9 mouse cellular contexts compared by ENCODE assay signal in the genomic region with DNA sequence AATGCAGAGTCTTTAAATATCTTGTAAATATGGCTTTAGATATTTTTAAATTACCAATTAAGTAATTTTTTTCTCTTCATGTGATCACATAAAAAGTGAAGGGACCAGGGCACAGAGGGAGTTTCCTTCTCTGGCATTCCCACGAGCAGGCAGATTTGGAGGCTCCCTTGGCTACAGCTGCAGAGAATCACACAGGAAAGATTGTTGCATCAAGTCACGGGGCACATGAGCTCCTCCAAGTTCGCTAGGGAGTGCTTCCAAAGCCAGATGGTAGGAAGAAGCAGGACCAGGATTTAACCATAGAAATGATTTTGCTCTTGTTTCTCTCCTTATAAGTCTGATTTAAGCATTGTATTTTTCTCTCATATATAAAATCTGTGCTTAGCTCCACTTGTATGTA. TPM values are rescaled to one million over a fixed set of nuclear protein-coding genes. Genes with fewer than 3 reads are reported as not detected.
DNase-seq lines count a peak whose midpoint lies in the region; ATAC-seq and TF ChIP-seq lines count a peak whose summit lies in the region.
"Had no signal": no experiment of that assay in that cellular context is flagged by ENCODE, and none has a peak within 500 bp of the region (broad histone marks: within the 10 kb centered on the region; RNA-seq: fewer than 3 reads in every experiment).

No protein-coding gene starts in this region.

- H3K9me3 ChIP-seq in hindbrain, embryonic 14.5 days (ENCODE audit: control insufficient read depth, low read length) = no peaks in the 10 kb centered on the region

- peak; percentile 21 for DNase-seq in left cerebral cortex, adult 11 months (ENCODE audit: low spot score)
- no peak for DNase-seq in left cerebral cortex, adult 2 months (ENCODE audit: extremely low spot score in 1 of 2, low spot score in 2 of 2)
- DNase-seq in gastrocnemius, postnatal 14 days = peak; percentile 40
- DNase-seq in layer of hippocampus, adult 9-10 months (ENCODE audit: low spot score) = peak; percentile 8
- DNase-seq in right cerebral cortex, postnatal 36 days (ENCODE audit: low spot score in 2 of 2) = peak; percentile 9 to 12
- no peak for DNase-seq in thymus, postnatal 4 days
- DNase-seq in hindbrain, embryonic 14.5 days (ENCODE audit: low spot score) = no peak
- DNase-seq: thymus, postnatal 36 days had no signal

- 72% methylated on average over 3 of the region's 3 CpGs for WGBS in hindbrain, embryonic 14.5 days

- H3K27me3 ChIP-seq in hindbrain, embryonic 14.5 days (ENCODE audit: control insufficient read depth, insufficient read depth, low read length) = no peaks in the 10 kb centered on the region

- no peak overlapping the region for H3K4me2 ChIP-seq in hindbrain, embryonic 14.5 days (replicated peaks)

- H3K9ac ChIP-seq in hindbrain, embryonic 14.5 days = no peak overlapping the region

- ATAC-seq in hindbrain, embryonic 14.5 days (ENCODE audit: low FRiP score) = no peak

- H3K27ac ChIP-seq in left cerebral cortex, adult 2 months = no peak overlapping the region
- H3K27ac ChIP-seq in hindbrain, embryonic 14.5 days = no peak overlapping the region

- intact Hi-C loops in left cerebral cortex, adult 2 months (cut with DNase I) = no loop called here
- intact Hi-C loops in gastrocnemius, postnatal 14 days (cut with DNase I; ENCODE audit: low total_unique reads) = no loop called here

- H3K36me3 ChIP-seq in hindbrain, embryonic 14.5 days (replicated peaks; ENCODE audit: control insufficient read depth, insufficient read depth) = no peaks in the 10 kb centered on the region

- no peak overlapping the region for H3K4me3 ChIP-seq in left cerebral cortex, adult 2 months
- H3K4me3 ChIP-seq in hindbrain, embryonic 14.5 days (replicated peaks; ENCODE audit: low read length) = no peak overlapping the region

- TF ChIP-seq CTCF in left cerebral cortex, adult 2 months (IDR thresholded peaks at IDR 0.05) = no peak

- no peaks in the 10 kb centered on the region for H3K4me1 ChIP-seq in hindbrain, embryonic 14.5 days (replicated peaks; ENCODE audit: control insufficient read depth, insufficient read depth, low read length)

RNA-seq across cellular contexts. Expression of a gene that starts 53.9 kb away (rescaled TPM):
- total RNA-seq in left cerebral cortex, adult 2 months (2021) = 10 to 100 TPM; 10.3 to 20.0 TPM
- total RNA-seq in gastrocnemius, postnatal 14 days (2021) = 10 to 100 TPM; 35.5 to 41.3 TPM
- polyA plus RNA-seq in hindbrain, embryonic 14.5 days (2014; fragmentation: Nextera tagmentation; extraction: Ambion mirVana) = 0.47 and 0.55 TPM in 2 replicates
- total RNA-seq: hematopoietic stem cell, adult 5-6 weeks had no signal

Comparison
In these comparisons a context has a peak if more than half of its experiments do, and no peak if none do; other contexts are left out.
1. DNase-seq: peak in left cerebral cortex, adult 11 months (single experiment), gastrocnemius, postnatal 14 days (single experiment), layer of hippocampus, adult 9-10 months (single experiment) and right cerebral cortex, postnatal 36 days (2 of 2); none in left cerebral cortex, adult 2 months (0 of 2), thymus, postnatal 4 days (single experiment) and hindbrain, embryonic 14.5 days (single experiment).